Mouse (Mus musculus) spleen, postnatal 36 days (tissue): ENCODE measurements around the gene Gigyf1.
A peak's percentile ranks its signal among the peaks of the same experiment; 100 is the strongest.

ENCODE experiments used
- DNase-seq, 2 experiments: peaks; one replicate each; pipeline ENCODE4 v3.0.0; 2022; ENCODE audit warnings: low spot score in 2 of 2, mixed read lengths in 1 of 2

The Gigyf1 gene

GRCm38 (mm10) chr5:137513951-137514721, 4.2 kb upstream of the Gigyf1 start:
- DNase-seq, result no peak

- DNase-seq, result no peak
Observed at GRCm38 (mm10) chr5:137514811-137515210, 3.5 kb upstream of the Gigyf1 start.

GRCm38 (mm10) chr5:137519691-137520550, 1.6 kb downstream of the Gigyf1 start:
- DNase-seq, result no peak

- DNase-seq, result no peak
Observed at GRCm38 (mm10) chr5:137521861-137522260, 3.5 kb downstream of the Gigyf1 start.

GRCm38 (mm10) chr5:137522711-137523110, 4.4 kb downstream of the Gigyf1 start:
- no peak for DNase-seq

- no peak for DNase-seq
Observed at GRCm38 (mm10) chr5:137523396-137524250, 5.3 kb downstream of the Gigyf1 start.

GRCm38 (mm10) chr5:137524251-137524515, 5.8 kb downstream of the Gigyf1 start:
- DNase-seq, result no peak

GRCm38 (mm10) chr5:137524671-137525070, 6.3 kb downstream of the Gigyf1 start:
- DNase-seq, result no peak

GRCm38 (mm10) chr5:137525511-137525910, 7.2 kb downstream of the Gigyf1 start:
- no peak for DNase-seq

- peak; percentile 43 to 47 for DNase-seq
Observed at GRCm38 (mm10) chr5:137526192-137526936, 8.0 kb downstream of the Gigyf1 start.

GRCm38 (mm10) chr5:137527413-137527812, 9.1 kb downstream of the Gigyf1 start:
- DNase-seq, result no peak

- DNase-seq, result no peak
Observed at GRCm38 (mm10) chr5:137528247-137528968, 10.1 kb downstream of the Gigyf1 start.

GRCm38 (mm10) chr5:137529221-137529995, 11.1 kb downstream of the Gigyf1 start:
- no peak for DNase-seq

GRCm38 (mm10) chr5:137530075-137530474, 11.7 kb downstream of the Gigyf1 start:
- no peak for DNase-seq

GRCm38 (mm10) chr5:137530588-137531413, 12.5 kb downstream of the Gigyf1 start:
- DNase-seq, result peak; percentile 80 to 81

GRCm38 (mm10) chr5:137531414-137532130, 13.2 kb downstream of the Gigyf1 start:
- DNase-seq, result peak; percentile 54 to 61

GRCm38 (mm10) chr5:137532131-137532807, 13.9 kb downstream of the Gigyf1 start:
- no peak for DNase-seq

- DNase-seq, result no peak
Observed at GRCm38 (mm10) chr5:137532808-137533116, 14.4 kb downstream of the Gigyf1 start.
